In the genomic region with DNA sequence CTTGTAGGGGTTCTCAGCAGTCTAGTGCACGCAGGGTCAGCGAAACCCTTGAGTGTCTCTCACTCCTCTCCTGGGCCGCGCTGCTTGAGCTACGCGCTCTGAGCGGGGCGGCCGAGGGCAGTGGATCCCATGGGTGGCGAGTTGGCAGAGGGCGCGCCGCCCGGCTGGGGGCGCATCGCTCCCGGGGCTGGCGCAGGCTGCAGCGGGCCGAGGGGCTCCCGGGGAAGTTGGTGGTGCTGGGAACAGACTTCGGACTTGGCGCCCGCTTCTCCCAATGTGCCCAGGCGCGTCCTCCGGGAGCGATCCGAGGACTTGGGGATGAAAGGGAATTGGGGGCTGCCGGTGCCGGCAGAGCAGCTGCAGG, we compare ENCODE assay signal across 8 mouse cellular contexts. TPM values are rescaled to one million over a fixed set of nuclear protein-coding genes. Genes with fewer than 3 reads are reported as not detected.
DNase-seq lines count a peak whose midpoint lies in the region; ATAC-seq and TF ChIP-seq lines count a peak whose summit lies in the region.

No protein-coding gene starts in this region.

- no peaks in the 10 kb centered on the region for H3K4me1 ChIP-seq in ES-Bruce4 (ENCODE audit: control insufficient read depth, insufficient read depth, low read length)
- H3K4me1 ChIP-seq in forebrain, embryonic 14.5 days (ENCODE audit: control insufficient read depth, insufficient read depth, low read length), result peaks cover 5% of the 10 kb centered on the region; the same call in 1 of the 2 replicates
- H3K4me1 ChIP-seq in intestine, embryonic 16.5 days (ENCODE audit: control insufficient read depth, insufficient read depth, low read length), result 0 out of 2 replicates have a peak, but pooled peaks cover 4% of the 10 kb centered on the region
- H3K4me1 ChIP-seq in neural tube, embryonic 12.5 days, result peaks cover 8% of the 10 kb centered on the region; the same call in 1 of the 2 replicates

- H3K4me3 ChIP-seq in ES-Bruce4 (ENCODE audit: low read depth, low read length), result peak overlapping the region; percentile 57
- H3K4me3 ChIP-seq in forebrain, embryonic 14.5 days (ENCODE audit: low read depth, low read length), result peak overlapping the region; percentile 69
- H3K4me3 ChIP-seq in intestine, embryonic 16.5 days (ENCODE audit: low read length), result peak overlapping the region; percentile 61
- peak overlapping the region; percentile 66 for H3K4me3 ChIP-seq in neural tube, embryonic 12.5 days

- H3K9ac ChIP-seq in ES-Bruce4 (ENCODE audit: low read depth, poor library complexity, severe bottlenecking), result peak overlapping the region; percentile 60
- peak overlapping the region; percentile 85 for H3K9ac ChIP-seq in forebrain, embryonic 14.5 days (ENCODE audit: low read length)
- H3K9ac ChIP-seq in intestine, embryonic 16.5 days (ENCODE audit: low read depth, low read length), result peak overlapping the region; percentile 66
- H3K9ac ChIP-seq in neural tube, embryonic 12.5 days, result peak overlapping the region; percentile 78

- no peaks in the 10 kb centered on the region for H3K9me3 ChIP-seq in ES-Bruce4 (replicated peaks; ENCODE audit: control insufficient read depth, insufficient read depth, low read length, poor library complexity, severe bottlenecking)
- H3K9me3 ChIP-seq in forebrain, embryonic 14.5 days (replicated peaks; ENCODE audit: control insufficient read depth, low read length), result no peaks in the 10 kb centered on the region
- H3K9me3 ChIP-seq in intestine, embryonic 16.5 days (ENCODE audit: control insufficient read depth, low read length), result no peaks in the 10 kb centered on the region
- H3K9me3 ChIP-seq in neural tube, embryonic 12.5 days, result no peaks in the 10 kb centered on the region

- H3K4me2 ChIP-seq in forebrain, embryonic 14.5 days (ENCODE audit: low read length), result peak overlapping the region; percentile 90
- peak overlapping the region; percentile 97 for H3K4me2 ChIP-seq in intestine, embryonic 16.5 days (ENCODE audit: low read depth, low read length)
- H3K4me2 ChIP-seq in neural tube, embryonic 12.5 days (replicated peaks), result peak overlapping the region; percentile 89

- WGBS in forebrain, embryonic 14.5 days, result 0% methylated on average over 31 of the region's 31 CpGs
- under 1% methylated on average over 31 of the region's 31 CpGs for WGBS in intestine, embryonic 16.5 days
- under 1% methylated on average over 31 of the region's 31 CpGs for WGBS in neural tube, embryonic 12.5 days

- ATAC-seq in forebrain, embryonic 14.5 days, result peak; percentile 78
- peak; percentile 79 for ATAC-seq in intestine, embryonic 16.5 days
- peak; percentile 83 for ATAC-seq in neural tube, embryonic 12.5 days (ENCODE audit: low FRiP score, low read depth)
- no peak for ATAC-seq in megakaryocyte-erythroid progenitor cell, adult 5-6 weeks (replicated peaks; ENCODE audit: low FRiP score, low TSS enrichment, poor library complexity, severe bottlenecking)

- no peaks in the 10 kb centered on the region for H3K36me3 ChIP-seq in ES-Bruce4 (ENCODE audit: control insufficient read depth, insufficient read depth, low read length, poor library complexity, severe bottlenecking)
- no peaks in the 10 kb centered on the region for H3K36me3 ChIP-seq in forebrain, embryonic 14.5 days (ENCODE audit: control insufficient read depth, insufficient read depth, low read length)
- H3K36me3 ChIP-seq in intestine, embryonic 16.5 days (ENCODE audit: control insufficient read depth, insufficient read depth, low read length), result no peaks in the 10 kb centered on the region
- no peaks in the 10 kb centered on the region for H3K36me3 ChIP-seq in neural tube, embryonic 12.5 days

- H3K27me3 ChIP-seq in ES-Bruce4 (ENCODE audit: control insufficient read depth, insufficient read depth, low read length, poor library complexity, severe bottlenecking), result peaks cover 18% of the 10 kb centered on the region
- no peaks in the 10 kb centered on the region for H3K27me3 ChIP-seq in forebrain, embryonic 14.5 days (replicated peaks; ENCODE audit: control insufficient read depth, insufficient read depth, low read length)
- H3K27me3 ChIP-seq in intestine, embryonic 16.5 days (replicated peaks; ENCODE audit: control insufficient read depth, insufficient read depth, low read length), result peaks cover 31% of the 10 kb centered on the region
- H3K27me3 ChIP-seq in neural tube, embryonic 12.5 days (replicated peaks), result peaks cover 11% of the 10 kb centered on the region

- TF ChIP-seq CTCF in ES-Bruce4 (IDR thresholded peaks at IDR 0.05; ENCODE audit: low read depth, low read length), result no peak

- no peak for TF ChIP-seq POLR2A in ES-Bruce4 (IDR thresholded peaks at IDR 0.05; ENCODE audit: insufficient read depth, low read length)

- no peak overlapping the region for H3K27ac ChIP-seq in ES-Bruce4 (ENCODE audit: insufficient read depth, low read length)
- peak overlapping the region; percentile 70; the same call in 1 of the 2 replicates for H3K27ac ChIP-seq in forebrain, embryonic 14.5 days (ENCODE audit: low read depth, low read length)
- no peak overlapping the region for H3K27ac ChIP-seq in intestine, embryonic 16.5 days (ENCODE audit: low read length)
- H3K27ac ChIP-seq in neural tube, embryonic 12.5 days, result no peak overlapping the region; the same call in 1 of the 2 replicates

- no peak for TF ChIP-seq EP300 in ES-Bruce4 (IDR thresholded peaks at IDR 0.05; ENCODE audit: insufficient read depth, low read depth, low read length)

- peak; percentile 10 for DNase-seq in gastrocnemius, postnatal 10 days
- no peak for DNase-seq in gastrocnemius, postnatal 25 days
- no peak for DNase-seq in forebrain, embryonic 14.5 days (ENCODE audit: low spot score)
- DNase-seq in layer of hippocampus, postnatal 10 days (ENCODE audit: low spot score in 2 of 2), result no peak

RNA-seq across cellular contexts. Expression of a gene that starts 0.5 kb away (rescaled TPM):
- total RNA-seq in gastrocnemius, postnatal 10 days (2021), result 10 to 100 TPM; 79.9 to 80.3 TPM
- total RNA-seq in gastrocnemius, postnatal 25 days (2021), result 10 to 100 TPM; 67.4 to 75.2 TPM
- polyA plus RNA-seq in ES-Bruce4 (2011; ENCODE audit: insufficient read depth, insufficient read length, low read depth, missing spikeins), result 0.41 and 0.42 TPM in 2 replicates
- 0.91 and 2.1 TPM in 2 replicates for polyA plus RNA-seq in forebrain, embryonic 14.5 days (2014; fragmentation: Nextera tagmentation; extraction: Ambion mirVana)
- polyA plus RNA-seq in intestine, embryonic 16.5 days (2015; fragmentation: Nextera tagmentation; extraction: Ambion mirVana), result 1.4 and 1.9 TPM in 2 replicates
- 2.6 and 4.4 TPM in 2 replicates for polyA plus RNA-seq in neural tube, embryonic 12.5 days (2016; fragmentation: Nextera tagmentation; extraction: Ambion mirVana)
- total RNA-seq in layer of hippocampus, postnatal 10 days (2021), result 10 to 100 TPM; 15.8 to 27.8 TPM
- not detected in 2 replicates for total RNA-seq in megakaryocyte-erythroid progenitor cell, adult 5-6 weeks (2014; fragmentation: Nextera tagmentation)
- not detected in 2 replicates for total RNA-seq in megakaryocyte-erythroid progenitor cell, adult 5-6 weeks (2017)

Comparison
In these comparisons a context has a peak if more than half of its experiments do, and no peak if none do; other contexts are left out.
1. RNA of a gene that starts 0.5 kb away (total RNA-seq): 79.9 to 80.3 TPM in gastrocnemius, postnatal 10 days, 67.4 to 75.2 TPM in gastrocnemius, postnatal 25 days and 15.8 to 27.8 TPM in layer of hippocampus, postnatal 10 days; not detected in megakaryocyte-erythroid progenitor cell, adult 5-6 weeks; every median in the first group is over 10 times any median in the second.
2. Peak in every context shown above with its lines, with median percentiles within 50 percentile points of each other: H3K4me3 ChIP-seq, H3K9ac ChIP-seq and H3K4me2 ChIP-seq.